Mouse (Mus musculus) MEL (cell line): Measurements from ENCODE around the gene Gsta3. TPM values are rescaled to one million over a fixed set of nuclear protein-coding genes. Genes with fewer than 3 reads are reported as not detected.

Experiments
- DNase-seq: peaks from one replicate; pipeline ENCODE4 v3.0.0; 2011; ENCODE audit warnings: low read depth, low spot score
- H3K27ac ChIP-seq: 2 replicates; pipeline ENCODE4 v1.5.1; 2012; ENCODE audit warnings: low read depth, mild to moderate bottlenecking, control low read depth, low read length, moderate library complexity; ENCODE audit not compliant: control insufficient read depth
- H3K27me3 ChIP-seq, 2 experiments: fragments of 150-350 bp in 1 of 2; sonication (generic) in 1 of 2; 2 replicates each; pipeline ENCODE4 v1.6.1; 2012; ENCODE audit warnings: low read length in 2 of 2, mild to moderate bottlenecking in 2 of 2, improper control_type of control experiment in 1 of 2, moderate library complexity in 1 of 2; ENCODE audit not compliant: insufficient read depth in 2 of 2, control insufficient read depth in 1 of 2
- H3K36me3 ChIP-seq, 2 experiments: 2 replicates each; pipeline ENCODE4 v1.6.1; 2012 to 2014; ENCODE audit warnings: low read length in 2 of 2, improper control_type of control experiment in 1 of 2, inconsistent platforms in 1 of 2, mild to moderate bottlenecking in 1 of 2; ENCODE audit not compliant: insufficient read depth in 2 of 2, control insufficient read depth in 1 of 2
- H3K4me1 ChIP-seq, 2 experiments: fragments of 150-350 bp in 1 of 2; sonication (generic) in 1 of 2; 2 replicates each; pipeline ENCODE4 v1.6.1; 2012; ENCODE audit warnings: low read length in 2 of 2, improper control_type of control experiment in 1 of 2, mild to moderate bottlenecking in 1 of 2; ENCODE audit not compliant: insufficient read depth in 2 of 2, control insufficient read depth in 1 of 2
- H3K4me3 ChIP-seq, 2 experiments: fragments of 150-350 bp in 1 of 2; sonication (generic) in 1 of 2; 2 replicates each; pipeline ENCODE4 v1.5.1; 2012; ENCODE audit warnings: low read depth in 2 of 2, low read length in 2 of 2, mild to moderate bottlenecking in 2 of 2, moderate library complexity in 2 of 2, control low read depth in 1 of 2, improper control_type of control experiment in 1 of 2; ENCODE audit not compliant: control insufficient read depth in 1 of 2, insufficient read depth in 1 of 2
- H3K79me2 ChIP-seq: 2 replicates; pipeline ENCODE4 v1.6.1; 2012; ENCODE audit warnings: mild to moderate bottlenecking, low read length, moderate library complexity; ENCODE audit not compliant: control insufficient read depth, poor library complexity, insufficient read depth
- H3K9ac ChIP-seq: 2 replicates; pipeline ENCODE4 v1.6.1; 2012; ENCODE audit warnings: low read depth, mild to moderate bottlenecking, control low read depth, low read length, moderate library complexity; ENCODE audit not compliant: control insufficient read depth, poor library complexity, severe bottlenecking
- H3K9me3 ChIP-seq: fragments of 150-350 bp; sonication (generic); replicated peaks from 2 replicates; pipeline ENCODE4 v1.6.1; 2012; ENCODE audit warnings: mild to moderate bottlenecking, low read length, improper control_type of control experiment, moderate library complexity; ENCODE audit not compliant: insufficient read depth
- BHLHE40 ChIP-seq: IDR thresholded peaks from 2 replicates; pipeline ENCODE4 v1.6.1; 2012; ENCODE audit warnings: low read depth, mild to moderate bottlenecking, inconsistent platforms, low read length, improper control_type of control experiment, borderline replicate concordance
- CHD2 ChIP-seq: IDR thresholded peaks from 2 replicates; pipeline ENCODE4 v1.6.1; 2011; ENCODE audit warnings: low read length, improper control_type of control experiment
- CTCF ChIP-seq, 3 experiments: IDR thresholded peaks in 2 of 3; conservative IDR thresholded peaks in 1 of 3; 2 replicates each; pipeline ENCODE4 v1.5.1; 2011 to 2012; ENCODE audit warnings: low read length in 3 of 3, low read depth in 2 of 3, mild to moderate bottlenecking in 2 of 3, improper control_type of control experiment in 1 of 3, inconsistent platforms in 1 of 3, mixed read lengths in 1 of 3, moderate library complexity in 1 of 3; ENCODE audit not compliant: control insufficient read depth in 1 of 3, insufficient read depth in 1 of 3, poor library complexity in 1 of 3, severe bottlenecking in 1 of 3
- E2F4 ChIP-seq: IDR thresholded peaks from 2 replicates; pipeline ENCODE4 v1.6.1; 2011; ENCODE audit warnings: low read depth, low read length, improper control_type of control experiment, borderline replicate concordance
- EP300 ChIP-seq, 2 experiments: IDR thresholded peaks; 2 replicates each; pipeline ENCODE4 v1.6.1; 2011; ENCODE audit warnings: improper control_type of control experiment in 2 of 2, low read length in 2 of 2, low read depth in 1 of 2, mild to moderate bottlenecking in 1 of 2
- GATA1 ChIP-seq: IDR thresholded peaks from 2 replicates; pipeline ENCODE4 v1.6.1; 2011; ENCODE audit warnings: low read depth, low read length, improper control_type of control experiment
- JUND ChIP-seq: IDR thresholded peaks from 2 replicates; pipeline ENCODE4 v1.6.1; 2011; ENCODE audit warnings: low read depth, mild to moderate bottlenecking, improper control_type of control experiment, low read length
- MAFK ChIP-seq: IDR thresholded peaks from 2 replicates; pipeline ENCODE4 v1.6.1; 2011; ENCODE audit warnings: low read depth, mild to moderate bottlenecking, low read length, improper control_type of control experiment, borderline replicate concordance
- MAX ChIP-seq: IDR thresholded peaks from 2 replicates; pipeline ENCODE4 v1.6.1; 2011; ENCODE audit warnings: low read length, improper control_type of control experiment
- MAZ ChIP-seq: IDR thresholded peaks from 2 replicates; pipeline ENCODE4 v1.6.1; 2012; ENCODE audit warnings: low read depth, mild to moderate bottlenecking, inconsistent platforms, low read length, improper control_type of control experiment
- MEF2A ChIP-seq: IDR thresholded peaks from 2 replicates; pipeline ENCODE4 v1.6.1; 2014; ENCODE audit warnings: low read depth, mild to moderate bottlenecking, inconsistent platforms, low read length, improper control_type of control experiment; ENCODE audit not compliant: poor library complexity, insufficient replicate concordance, severe bottlenecking; ENCODE audit errors: extremely low read depth
- MXI1 ChIP-seq: IDR thresholded peaks from 2 replicates; pipeline ENCODE4 v1.6.1; 2011; ENCODE audit warnings: mild to moderate bottlenecking, low read depth, low read length, improper control_type of control experiment
- MYB ChIP-seq: IDR thresholded peaks from 2 replicates; pipeline ENCODE4 v1.6.1; 2011; ENCODE audit warnings: mild to moderate bottlenecking, low read depth, low read length, improper control_type of control experiment
- MYC ChIP-seq: IDR thresholded peaks from 2 replicates; pipeline ENCODE4 v1.6.1; 2011; ENCODE audit warnings: low read depth, mild to moderate bottlenecking, low read length, improper control_type of control experiment, moderate library complexity
- NELFE ChIP-seq: IDR thresholded peaks from 2 replicates; pipeline ENCODE4 v1.6.1; 2011; ENCODE audit warnings: low read depth, low read length, improper control_type of control experiment
- POLR2AphosphoS2 ChIP-seq: IDR thresholded peaks from 2 replicates; pipeline ENCODE4 v1.6.1; 2011; ENCODE audit warnings: low read length, improper control_type of control experiment
- RAD21 ChIP-seq: IDR thresholded peaks from 2 replicates; pipeline ENCODE4 v1.6.1; 2011; ENCODE audit warnings: mild to moderate bottlenecking, low read depth, low read length, improper control_type of control experiment
- SIN3A ChIP-seq: IDR thresholded peaks from 2 replicates; pipeline ENCODE4 v1.6.1; 2012; ENCODE audit warnings: low read length, improper control_type of control experiment, inconsistent platforms
- SMC3 ChIP-seq: IDR thresholded peaks from 2 replicates; pipeline ENCODE4 v1.6.1; 2011; ENCODE audit warnings: low read depth, low read length, improper control_type of control experiment
- TCF12 ChIP-seq: IDR thresholded peaks from 2 replicates; pipeline ENCODE4 v1.6.1; 2014; ENCODE audit warnings: low read depth, mild to moderate bottlenecking, inconsistent platforms, low read length, improper control_type of control experiment, moderate library complexity
- USF1 ChIP-seq: IDR thresholded peaks from 2 replicates; pipeline ENCODE4 v1.6.1; 2014; ENCODE audit warnings: low read depth, mild to moderate bottlenecking, inconsistent platforms, low read length, improper control_type of control experiment, moderate library complexity
- ZC3H11A ChIP-seq: IDR thresholded peaks from 2 replicates; pipeline ENCODE4 v1.6.1; 2012; ENCODE audit warnings: low read depth, mild to moderate bottlenecking, inconsistent platforms, low read length, improper control_type of control experiment
- ZKSCAN1 ChIP-seq: IDR thresholded peaks from 2 replicates; pipeline ENCODE4 v1.6.1; 2012; ENCODE audit warnings: low read depth, mild to moderate bottlenecking, inconsistent platforms, low read length, improper control_type of control experiment, moderate library complexity
- ZMIZ1 ChIP-seq: IDR thresholded peaks from 2 replicates; pipeline ENCODE4 v1.6.1; 2012; ENCODE audit warnings: low read depth, mild to moderate bottlenecking, inconsistent platforms, low read length, improper control_type of control experiment, moderate library complexity
- ZNF384 ChIP-seq: IDR thresholded peaks from 2 replicates; pipeline ENCODE4 v1.6.1; 2012; ENCODE audit warnings: low read depth, mild to moderate bottlenecking, inconsistent platforms, low read length, improper control_type of control experiment
- polyA plus RNA-seq, 2 experiments: library from polyadenylated mRNA; stranded (reverse) in 1 of 2; unstranded in 1 of 2; fragments of >175 nt in 1 of 2; fragments of >200 nt in 1 of 2; gene quantifications; 2 replicates each; pipeline versions ENCODE4 v1.2.1 to v1.2.4; 2012; ENCODE audit warnings: low replicate concordance in 2 of 2, low read depth in 1 of 2; ENCODE audit not compliant: insufficient read length in 2 of 2, insufficient read depth in 1 of 2, missing spikeins in 1 of 2
- total RNA-seq: library from RNA; depleted of rRNA; stranded (reverse); fragments of 300-350 nt; gene quantifications from 2 replicates; pipeline ENCODE4 v1.2.3, GENCODE M21; 2012

Gene Gsta3
- total and polyA plus RNA-seq, 3 experiments, result 2.2 to 3.4 TPM; not detected in 1

- H3K9me3 ChIP-seq, result no peaks in the 10 kb centered on the region
- H3K9ac ChIP-seq, result no peak overlapping the region
- no peak for DNase-seq
- no peak overlapping the region for H3K4me3 ChIP-seq
- H3K27me3 ChIP-seq, result no peaks in the 10 kb centered on the region
- no peak overlapping the region for H3K27ac ChIP-seq
- peaks cover 0 to 9% of the 10 kb centered on the region in 2 experiments; a peak in 2 of 4 replicates for H3K36me3 ChIP-seq
- H3K4me1 ChIP-seq, result peaks cover 14 to 15% of the 10 kb centered on the region in 2 experiments
- TF ChIP-seq MEF2A (no peak), MAX (no peak), ZC3H11A (no peak), ZNF384 (no peak), CHD2 (no peak), ZMIZ1 (no peak), MXI1 (no peak), EP300 (IDR thresholded peaks at IDR 0.05; ENCODE audit: low read depth in 1 of 2, low read length in 2 of 2) (no peak), ZKSCAN1 (no peak), CTCF (IDR thresholded peaks at IDR 0.05 in 2 of 3, conservative IDR thresholded peaks at IDR 0.05 in 1 of 3; ENCODE audit: control insufficient read depth in 1 of 3, insufficient read depth in 1 of 3, low read depth in 2 of 3, low read length in 3 of 3, poor library complexity in 1 of 3, severe bottlenecking in 1 of 3) (no peak), MAZ (no peak), MAFK (no peak)
- H3K79me2 ChIP-seq, result no peaks in the 10 kb centered on the region
Observed at GRCm38 (mm10) chr1:21251661-21252060, 11.3 kb downstream of the Gsta3 start.

GRCm38 (mm10) chr1:21252566-21253302 lies 12.3 kb downstream of the Gsta3 start:
- Histone ChIP-seq H3K27ac (no peak overlapping the region), H3K4me1 (peaks cover 13 to 14% of the 10 kb centered on the region in 2 experiments), H3K79me2 (no peaks in the 10 kb centered on the region), H3K27me3 (no peaks in the 10 kb centered on the region), H3K9me3 (no peaks in the 10 kb centered on the region), H3K9ac (no peak overlapping the region), H3K36me3 (peaks cover 0 to 9% of the 10 kb centered on the region in 2 experiments; a peak in 2 of 4 replicates), H3K4me3 (no peak overlapping the region)
- TF ChIP-seq BHLHE40 (no peak), POLR2AphosphoS2 (no peak), SMC3 (no peak), NELFE (no peak), USF1 (no peak), TCF12 (no peak), RAD21 (no peak), MYB (no peak), MXI1 (no peak), SIN3A (no peak), JUND (no peak), MYC (no peak), MEF2A (no peak), E2F4 (no peak), CTCF (IDR thresholded peaks at IDR 0.05 in 2 of 3, conservative IDR thresholded peaks at IDR 0.05 in 1 of 3; ENCODE audit: control insufficient read depth in 1 of 3, insufficient read depth in 1 of 3, low read depth in 2 of 3, low read length in 3 of 3, poor library complexity in 1 of 3, severe bottlenecking in 1 of 3) (no peak), EP300 (IDR thresholded peaks at IDR 0.05; ENCODE audit: low read depth in 1 of 2, low read length in 2 of 2) (no peak), CHD2 (no peak), MAZ (no peak), GATA1 (no peak)
- no peak for DNase-seq
